Mouse (Mus musculus) B cell, adult (primary cell): ENCODE measurements around the gene Gm15262. TPM values are rescaled to one million over a fixed set of nuclear protein-coding genes. Genes with fewer than 3 reads are reported as not detected.

Experiments used
- total RNA-seq: library from RNA; stranded (reverse); gene quantifications from 4 replicates; pipeline ENCODE4 v1.2.4, GENCODE M21; 2023; ENCODE audit not compliant: inconsistent age

Gene Gm15262
- total RNA-seq, result not detected in 4 replicates

GRCm38 (mm10) chrX:161287156-161287555 is at the start of gene Gm15262:
Gm15262 (plus strand) TSS chrX:161287456.

Other genes with a start within 250 kb of the Gm15262 start
- 0.19 to 0.57 TPM (median 0.28 TPM) in 4 replicates for gene Scml2, start 170.3 kb upstream of the Gm15262 start, total RNA-seq